Mouse (Mus musculus) layer of hippocampus, postnatal 10 days (tissue): ENCODE data around the gene Vtcn1. TPM values are rescaled to one million over a fixed set of nuclear protein-coding genes. Genes with fewer than 3 reads are reported as not detected.

Experiments used
- DNase-seq, 2 experiments: peaks; one replicate each; pipeline ENCODE4 v3.0.0; 2021; ENCODE audit warnings: low spot score in 2 of 2
- total RNA-seq, 2 experiments: library from RNA; stranded (reverse); gene quantifications; 2 replicates each; pipeline ENCODE4 v1.2.3; 2021

Vtcn1 gene
- total RNA-seq, 2 experiments from 2014 or later = not detected

DNA sequence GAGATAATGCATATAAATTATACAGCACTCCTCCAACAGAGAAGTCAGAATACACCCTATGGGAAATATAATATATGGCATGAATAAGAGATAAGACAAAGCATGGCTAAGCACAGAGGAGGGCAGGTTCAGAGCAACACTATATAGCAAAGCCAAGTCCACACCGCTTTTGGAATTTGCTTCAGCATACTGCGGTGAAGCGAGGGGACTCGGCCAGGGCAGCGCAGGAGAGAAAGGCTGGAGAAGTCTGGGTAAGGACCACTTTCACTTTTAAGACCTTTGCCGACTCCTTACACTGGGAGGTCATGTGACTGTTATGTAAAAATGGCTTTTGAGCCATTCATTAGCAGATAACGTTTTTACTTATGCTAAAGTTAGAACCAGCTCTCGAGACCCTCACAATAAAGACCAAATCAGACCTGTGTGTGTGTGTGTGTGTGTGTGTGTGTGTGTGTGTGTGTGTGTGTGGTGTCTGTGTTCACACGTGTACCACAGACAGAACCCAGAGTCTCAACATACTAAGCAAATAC lies 95.4 kb downstream of the Vtcn1 start:
- no peak for DNase-seq

DNA sequence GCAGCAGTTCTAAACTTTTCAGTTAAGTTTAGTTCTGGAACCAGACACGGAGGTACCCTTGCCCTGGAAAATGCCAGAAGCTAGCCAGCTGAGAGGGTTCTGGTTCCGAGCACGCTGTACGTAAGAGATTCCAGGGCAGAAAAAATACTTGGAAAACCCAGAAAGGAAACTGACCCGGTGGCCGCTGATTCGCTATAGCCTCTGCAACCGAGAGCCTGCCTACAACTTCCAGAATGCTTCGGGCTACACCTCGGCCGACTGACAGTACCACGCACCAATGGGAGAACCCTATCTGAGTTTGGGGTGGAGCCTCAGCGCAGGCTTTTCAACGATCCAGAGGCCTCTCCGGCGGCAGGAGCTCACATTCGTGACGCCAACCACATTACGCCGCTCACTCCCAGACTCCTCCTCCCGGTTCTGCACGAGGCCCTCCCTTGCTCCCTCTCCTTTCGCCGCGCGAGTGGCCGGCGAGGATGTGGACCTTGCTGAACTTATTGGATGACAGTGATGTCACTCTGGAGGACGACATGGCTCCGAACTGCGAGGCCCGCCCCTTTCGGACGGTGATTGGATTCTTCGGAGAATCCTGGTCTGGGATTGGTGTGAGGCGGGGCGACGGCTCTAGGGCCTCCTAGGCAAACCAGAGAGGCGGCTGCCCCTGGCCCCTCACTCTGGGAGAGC lies 96.7 kb downstream of the Vtcn1 start, which contains the start of gene Trim45:
Gene Trim45 (plus strand): TSS at position 378 of the 681 bp plus-strand sequence.
- peak; percentile 99 for DNase-seq

DNA sequence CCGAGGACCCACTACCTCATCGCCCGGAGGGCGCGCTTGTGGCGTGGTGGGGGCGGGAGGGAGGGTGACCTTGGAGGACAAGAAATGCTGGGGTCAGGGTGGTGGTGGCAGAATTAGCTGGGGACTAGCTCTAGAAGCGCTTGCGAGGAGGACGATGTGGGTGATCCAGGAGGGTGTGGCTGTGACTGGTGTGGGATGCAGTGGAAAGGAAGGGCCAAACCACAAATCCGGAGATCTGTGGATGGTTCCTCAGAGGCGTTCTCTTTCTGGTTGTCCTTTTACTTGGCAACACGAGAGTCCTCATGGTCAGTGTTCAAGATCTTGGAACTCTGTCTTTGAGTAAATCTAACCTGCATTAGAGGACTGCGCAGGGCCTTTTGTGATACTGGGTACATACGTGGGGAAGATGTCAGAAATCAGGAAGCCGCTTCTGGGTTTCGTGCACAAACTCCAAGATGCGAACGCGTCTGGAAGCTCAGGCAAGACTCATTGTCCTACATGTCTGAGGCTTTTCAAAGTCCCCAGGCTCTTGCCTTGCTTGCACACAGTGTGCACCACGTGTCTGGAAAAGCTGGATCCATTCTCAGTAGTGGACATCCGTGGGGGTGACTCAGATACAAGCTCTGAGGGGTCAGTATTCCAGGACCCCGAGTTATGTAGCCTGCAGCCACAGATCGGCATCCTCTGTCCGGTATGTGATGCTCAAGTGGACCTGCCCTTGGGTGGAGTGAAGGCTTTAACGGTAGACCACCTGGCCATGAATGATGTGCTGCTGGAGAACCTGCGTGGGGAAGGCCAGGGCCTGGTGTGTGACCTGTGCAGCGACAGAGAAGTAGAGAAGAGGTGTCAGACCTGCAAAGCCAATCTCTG lies 97.5 kb downstream of the Vtcn1 start:
- DNase-seq = peak in 1 of 2 experiments; percentile 27

DNA sequence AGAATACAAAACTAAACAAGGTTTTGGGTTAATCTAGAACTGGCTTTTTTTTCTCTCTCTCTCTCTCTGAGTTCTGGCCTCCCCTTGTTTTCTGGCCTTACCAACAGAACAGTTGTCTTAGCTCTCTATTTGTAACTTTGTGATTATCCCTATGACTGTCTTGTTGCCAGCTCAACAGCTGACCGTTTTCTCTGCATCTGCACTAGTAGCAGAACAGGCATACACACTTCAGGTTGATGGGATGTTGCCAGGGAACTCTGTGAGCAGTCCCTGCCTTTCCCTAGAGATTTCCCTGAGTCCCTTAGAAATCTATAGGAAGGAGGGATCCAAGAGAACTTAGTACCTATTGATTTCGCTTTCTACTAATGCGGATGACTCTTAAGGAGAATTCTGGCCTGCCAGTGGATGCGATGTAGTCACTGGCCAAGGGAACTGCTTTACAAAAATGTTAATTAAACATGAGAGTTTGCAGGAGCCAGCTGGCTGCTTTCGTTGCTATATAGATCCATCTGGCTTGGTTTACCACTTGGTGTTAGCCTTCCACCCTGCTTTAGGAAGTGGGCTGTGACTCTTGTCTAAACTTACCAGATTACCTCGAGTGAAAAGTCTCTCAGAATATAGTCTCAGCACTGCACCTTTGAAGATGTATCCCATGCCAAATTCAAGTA lies 98.9 kb downstream of the Vtcn1 start:
- DNase-seq = no peak

DNA sequence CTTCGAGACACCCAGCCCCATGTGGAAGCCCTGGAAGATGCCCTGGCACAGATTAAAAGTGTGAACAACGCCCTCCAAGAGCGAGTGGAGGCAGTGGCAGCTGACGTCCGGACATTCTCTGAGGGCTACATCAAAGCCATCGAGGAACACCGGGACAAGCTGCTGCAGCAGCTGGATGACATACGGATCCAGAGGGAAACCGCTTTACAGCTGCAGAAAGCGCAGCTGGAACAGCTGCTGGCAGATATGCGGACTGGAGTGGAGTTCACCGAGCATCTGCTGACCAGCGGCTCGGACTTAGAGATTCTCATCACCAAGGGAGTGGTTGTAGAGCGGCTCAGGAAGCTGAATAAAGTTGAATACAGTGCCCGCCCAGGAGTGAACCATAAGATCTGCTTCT lies 99.9 kb downstream of the Vtcn1 start:
- DNase-seq = no peak

DNA sequence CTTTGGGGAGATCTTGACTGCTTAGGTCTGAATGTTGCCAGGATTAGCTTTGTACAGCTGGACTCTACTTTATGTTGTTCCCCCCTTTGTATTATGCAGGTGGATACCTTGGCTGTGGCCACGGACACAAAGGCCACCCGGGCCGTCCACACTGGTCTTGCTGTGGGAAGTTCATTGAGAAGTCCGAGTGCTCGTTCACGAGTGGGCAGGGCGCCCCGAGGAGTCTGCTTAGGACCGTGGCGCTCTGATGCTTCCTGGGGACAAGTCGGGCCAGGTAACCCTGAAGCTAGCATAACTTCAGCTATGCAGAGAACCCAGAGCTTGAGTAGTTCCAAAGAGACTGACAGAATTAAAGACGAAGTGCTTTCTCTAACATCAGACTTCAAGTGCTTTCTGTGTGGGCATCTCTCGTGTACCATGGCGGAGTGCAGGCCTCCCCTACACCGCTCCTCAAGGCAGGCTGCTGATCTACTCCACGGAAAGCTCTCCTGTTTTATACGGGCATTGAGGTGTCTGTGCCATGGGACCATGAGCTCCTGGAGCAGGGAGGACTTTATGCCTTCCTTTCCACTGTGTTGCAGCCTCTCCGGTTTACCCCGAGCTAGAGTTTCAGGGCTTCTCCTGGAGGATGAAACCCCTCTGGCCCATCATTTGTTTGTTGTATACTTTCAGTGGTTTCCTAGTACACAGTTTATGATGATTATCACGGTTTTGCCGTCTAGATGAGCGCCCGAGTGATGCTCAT lies 106.2 kb downstream of the Vtcn1 start:
- no peak for DNase-seq

DNA sequence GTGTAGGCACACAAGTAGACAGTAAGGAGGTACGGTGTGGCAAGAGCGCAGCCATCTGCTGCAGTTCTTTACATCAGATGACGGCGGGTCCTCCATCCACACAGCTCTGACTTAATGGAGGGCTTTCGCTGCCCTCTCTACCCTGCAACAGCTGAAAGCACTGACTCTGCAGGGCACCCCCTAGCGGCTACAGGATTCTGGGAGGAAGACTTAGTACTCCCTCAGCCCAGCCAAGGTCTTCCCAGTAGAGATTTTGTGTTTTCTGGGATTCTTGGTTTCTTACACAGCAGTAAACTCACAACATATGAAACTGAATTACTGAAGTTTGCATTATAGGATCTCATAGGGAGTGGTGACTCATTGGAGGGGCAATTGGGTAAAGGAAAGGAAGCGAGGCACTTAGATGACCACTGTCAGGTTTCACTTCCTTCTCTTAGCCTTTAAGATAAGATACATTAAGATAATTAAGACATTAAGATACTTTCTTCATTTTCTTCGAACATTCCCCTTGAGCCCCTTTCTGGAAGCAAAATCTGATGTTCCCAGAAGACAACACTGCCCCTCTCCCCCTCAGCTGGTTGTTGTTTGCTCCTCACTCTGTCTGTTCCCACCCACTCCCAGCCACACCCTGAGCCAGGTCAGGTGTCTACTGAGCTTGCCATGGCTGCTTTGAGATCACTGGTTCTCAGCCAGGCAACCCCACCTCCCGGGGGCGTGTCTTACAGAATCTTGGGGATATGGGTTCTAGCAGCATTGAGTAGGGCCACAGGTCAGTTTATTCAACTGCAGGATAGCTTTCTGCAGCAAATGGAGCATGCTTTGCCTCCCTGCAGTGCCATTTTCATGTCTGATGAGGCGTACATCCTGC lies 107.1 kb downstream of the Vtcn1 start:
- no peak for DNase-seq

DNA sequence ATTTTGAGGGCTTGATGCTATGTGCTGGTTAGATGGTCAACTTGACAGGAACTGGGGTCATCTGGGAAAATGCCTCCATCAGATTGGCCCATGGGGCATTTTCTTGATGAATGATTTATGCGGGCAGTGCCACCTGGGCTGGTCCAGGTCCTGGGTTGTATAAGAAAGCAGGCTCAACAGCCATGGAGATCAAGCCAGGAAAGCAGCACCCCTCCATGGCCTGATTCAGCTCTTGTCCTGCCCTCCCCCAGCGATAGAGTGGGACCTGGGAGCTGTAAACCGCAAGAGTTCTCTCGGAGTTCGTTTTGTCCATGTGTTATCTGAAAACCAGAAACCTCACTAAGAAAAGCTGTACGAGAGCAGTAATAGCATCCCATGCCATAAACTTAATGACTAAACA lies 110.3 kb downstream of the Vtcn1 start:
- no peak for DNase-seq

DNA sequence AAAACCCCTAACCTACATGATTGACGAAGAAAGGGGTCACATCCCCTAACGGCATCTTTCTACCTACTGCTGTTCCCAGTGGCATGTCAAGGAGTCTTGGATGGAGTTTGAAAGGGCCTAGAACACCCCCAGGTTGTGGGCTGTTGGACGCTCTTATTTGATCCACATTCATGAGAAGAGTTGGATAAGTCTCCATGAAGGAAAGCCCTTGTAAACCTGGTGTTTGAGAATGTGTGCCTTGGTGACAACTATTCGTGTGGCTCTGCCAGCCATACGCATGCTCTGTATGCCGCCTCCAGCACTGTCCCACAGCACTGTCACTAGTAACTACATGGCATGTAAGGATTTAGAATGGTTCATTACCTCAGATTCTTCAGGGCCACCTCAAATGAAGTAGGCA lies 110.9 kb downstream of the Vtcn1 start:
- no peak for DNase-seq

DNA sequence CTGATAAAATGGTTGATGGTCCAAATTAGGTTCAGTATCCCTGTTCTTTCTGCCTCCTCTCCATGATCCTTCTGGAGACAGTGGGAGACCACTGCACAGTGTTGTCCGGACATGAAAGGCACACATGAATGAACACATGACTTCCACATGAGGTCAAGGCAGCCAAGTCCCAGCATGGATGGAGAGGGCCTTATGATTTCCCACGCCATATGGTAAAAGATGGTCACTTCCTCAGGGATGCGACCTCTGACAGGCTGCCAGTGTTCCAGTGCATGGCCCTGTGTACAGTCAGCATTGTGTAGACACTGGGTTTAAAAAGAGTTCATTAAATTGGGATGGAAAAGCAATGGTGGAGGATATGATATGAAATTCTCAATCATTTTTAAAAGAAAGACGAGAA lies 113.0 kb downstream of the Vtcn1 start:
- DNase-seq = no peak

DNA sequence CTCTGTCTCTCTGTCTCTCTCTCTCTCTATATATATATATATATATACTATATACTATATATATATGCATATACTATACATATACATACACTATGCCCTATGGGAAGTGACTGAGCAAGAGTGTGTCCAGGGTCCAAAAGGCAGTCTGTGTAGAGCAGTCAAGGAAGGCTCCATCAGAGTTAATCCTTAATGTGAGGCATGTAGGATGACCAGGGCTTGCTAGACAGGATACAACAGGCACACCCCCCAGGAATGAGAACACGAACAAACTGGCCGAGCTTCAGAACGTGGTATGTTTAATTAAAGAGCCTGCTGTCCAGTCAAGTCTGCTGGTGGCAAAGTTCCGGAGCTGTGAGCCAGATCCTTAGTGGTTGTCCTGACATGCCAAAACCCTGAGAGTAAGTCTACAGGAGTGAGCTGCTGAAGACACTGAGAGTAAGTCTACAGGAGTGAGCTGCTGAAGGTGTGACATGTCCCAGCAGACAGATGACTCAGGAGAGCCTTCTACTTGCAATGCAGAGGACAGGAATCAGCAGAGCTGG lies 115.3 kb downstream of the Vtcn1 start:
- no peak for DNase-seq

Other genes starting within 250 kb of the Vtcn1 start
- gene Man1a2, start 140.0 kb upstream of the Vtcn1 start, total RNA-seq = 100 to 1,000 TPM; 113 to 146 TPM
- gene Trim45, start 96.7 kb downstream of the Vtcn1 start, total RNA-seq = 10 to 100 TPM in 1 of 2 experiments, 1 to 10 TPM in 1; 9.9 to 10.6 TPM
- 1 to 10 TPM; 2.6 to 3.0 TPM for gene Ttf2, start 144.2 kb downstream of the Vtcn1 start, total RNA-seq
- under 1 TPM; 0.27 to 0.42 TPM for gene Cd101, start 204.1 kb downstream of the Vtcn1 start, total RNA-seq